Mouse (Mus musculus) left cerebral cortex, adult 18-20 months (tissue): ENCODE measurements around the gene Zfp277. TPM values are rescaled to one million over a fixed set of nuclear protein-coding genes. Genes with fewer than 3 reads are reported as not detected.

Experiments
- DNase-seq, 2 experiments: peaks; one replicate each; pipeline ENCODE4 v3.0.0; 2021 to 2022; ENCODE audit warnings: low spot score in 2 of 2, mixed read lengths in 1 of 2
- total RNA-seq, 2 experiments: library from RNA; stranded (reverse); gene quantifications; 2 replicates each; pipeline ENCODE4 v1.2.3; 2021

Gene Zfp277
- total RNA-seq, 2 experiments from 2014 or later = 19.2 to 19.7 TPM

DNA sequence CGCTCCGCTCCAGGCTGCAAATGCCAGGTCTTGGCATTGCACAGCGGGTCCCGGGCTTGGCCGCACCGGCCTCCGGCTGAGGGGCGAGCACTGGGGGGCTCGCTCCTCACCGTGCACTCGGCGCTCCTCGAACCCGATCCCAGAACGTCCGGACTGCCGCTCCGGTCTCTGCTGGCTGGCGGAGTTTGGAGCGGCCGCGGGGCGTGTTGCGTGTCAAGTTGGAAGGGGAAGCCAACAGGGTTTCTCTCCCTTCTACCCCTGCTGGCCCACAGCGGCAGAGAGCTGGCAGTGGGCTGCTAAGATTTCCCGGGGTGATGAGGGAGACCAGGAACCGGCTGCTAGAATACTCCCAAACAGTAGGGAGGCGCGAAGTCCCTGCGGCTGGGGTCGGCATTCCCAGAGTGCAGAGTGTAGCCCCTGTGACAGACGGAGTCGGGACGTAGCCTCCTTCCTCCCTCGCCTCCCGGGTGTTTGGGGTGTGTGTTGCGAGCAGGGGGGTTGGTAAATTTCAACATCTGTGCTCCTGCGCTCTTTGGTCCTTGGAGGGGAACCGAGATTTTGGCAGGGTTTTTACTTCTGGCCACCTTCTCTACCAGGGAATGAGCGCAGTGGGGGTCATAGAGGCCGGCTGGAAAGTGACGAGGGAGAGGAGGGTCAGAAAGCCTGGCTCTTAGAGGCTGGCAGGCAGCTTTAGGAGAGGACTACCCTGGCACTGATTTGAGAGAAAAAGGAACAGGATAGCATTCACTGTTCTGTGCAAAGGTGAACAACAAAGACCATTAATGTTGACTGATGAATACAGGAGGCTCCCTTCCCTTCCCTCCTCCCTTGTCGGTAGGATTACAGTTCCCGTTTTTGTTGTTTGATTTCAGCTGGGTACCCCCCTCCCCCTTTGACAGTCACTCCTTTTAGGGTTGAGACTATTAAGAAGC, 1.0 kb upstream of the Zfp277 start:
- peak in 1 of 2 experiments; percentile 42 for DNase-seq

DNA sequence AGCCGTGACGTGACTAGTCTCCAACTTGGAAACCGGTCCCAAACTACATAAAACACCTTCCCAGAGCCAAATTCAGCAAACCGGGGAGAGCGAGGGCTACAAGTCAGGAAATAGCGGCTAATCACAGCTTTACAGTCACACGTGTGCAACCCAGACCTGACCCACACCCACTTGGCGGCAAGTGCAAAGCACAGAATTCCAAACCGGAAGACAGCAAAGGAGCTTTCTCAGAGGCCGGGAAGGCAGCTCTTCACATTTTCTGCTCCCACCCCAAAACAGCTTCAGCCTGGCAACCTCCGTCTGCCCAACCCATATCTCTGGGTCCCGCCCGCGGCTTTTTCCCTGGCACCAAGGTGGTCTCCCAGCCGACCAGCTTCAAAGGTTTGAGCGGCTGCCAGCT, 496 bp downstream of the Zfp277 start:
- DNase-seq = no peak

DNA sequence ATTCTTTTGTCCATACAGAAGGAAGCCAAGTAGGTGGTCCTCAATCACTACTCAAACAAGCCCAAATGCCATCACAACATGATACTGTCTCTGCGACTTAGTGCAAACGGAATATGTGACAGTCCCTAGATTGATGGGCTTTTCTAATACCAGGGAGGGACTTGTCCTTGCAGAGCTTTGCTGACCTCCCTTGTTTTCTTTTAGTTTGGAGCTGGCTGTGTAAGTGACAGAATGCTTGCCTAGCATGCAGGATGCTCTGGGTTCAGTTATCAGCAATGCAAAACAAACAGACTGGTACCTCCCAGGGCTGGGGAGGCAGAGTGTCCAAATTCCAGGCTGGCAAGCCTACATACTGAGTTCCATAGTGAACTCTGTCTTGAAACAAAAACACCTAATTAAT, 7.7 kb downstream of the Zfp277 start:
- no peak for DNase-seq

DNA sequence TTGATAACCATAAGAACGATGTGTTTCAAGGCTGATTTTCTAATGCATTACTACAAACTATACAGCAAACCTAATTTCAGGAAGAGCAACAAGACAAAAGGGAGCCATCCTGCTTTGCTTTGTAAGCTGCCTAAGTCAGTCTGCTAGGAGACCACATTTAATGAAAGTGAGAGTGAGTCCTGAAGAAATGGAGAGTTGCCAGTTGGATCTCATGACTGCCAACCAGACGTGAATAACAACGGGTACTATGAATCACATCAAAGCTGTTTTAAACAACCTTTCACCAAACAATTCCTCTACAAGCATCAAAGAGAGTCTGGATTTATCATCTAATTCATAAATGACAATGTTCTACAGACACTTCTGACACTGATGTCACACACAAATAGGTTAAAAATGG, 11.6 kb downstream of the Zfp277 start:
- DNase-seq = no peak

DNA sequence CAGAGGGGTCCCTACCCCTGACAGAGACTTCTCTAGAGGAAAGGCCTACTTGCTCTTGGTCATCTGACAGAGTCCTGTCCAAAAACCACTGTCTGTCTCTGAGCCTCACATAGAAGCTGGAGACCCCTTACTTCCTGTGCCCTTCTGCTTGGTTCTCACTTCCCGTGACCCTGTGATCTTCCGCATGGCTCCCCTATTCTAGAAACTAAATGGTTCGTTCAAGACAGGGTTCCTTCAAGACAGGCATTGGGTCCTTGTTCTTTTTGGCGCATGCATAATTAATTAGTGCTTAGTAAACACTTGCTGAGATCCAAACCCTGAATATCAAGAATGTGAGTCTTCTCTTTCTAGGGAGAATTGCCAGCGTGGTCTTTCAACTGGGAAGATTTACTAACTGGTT, 14.6 kb downstream of the Zfp277 start:
- DNase-seq = no peak

DNA sequence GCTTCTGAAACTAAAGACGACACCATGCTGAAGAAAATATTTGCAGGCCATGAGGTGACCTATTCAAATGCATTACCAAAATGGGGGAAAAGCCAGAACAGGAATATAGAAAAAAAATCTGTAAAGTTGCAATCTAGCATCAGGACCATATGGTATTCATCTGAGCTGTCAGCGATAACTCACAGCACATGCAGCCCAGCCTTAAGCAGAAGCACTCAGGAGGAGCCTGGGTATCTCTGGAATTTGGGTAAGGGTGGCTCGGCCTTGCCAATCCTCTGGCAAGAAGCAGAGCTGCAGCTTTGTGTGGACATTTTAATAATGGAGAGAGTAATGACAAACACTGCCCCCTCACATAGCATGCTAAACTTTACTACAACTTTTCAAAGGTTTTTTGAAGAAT, 15.7 kb downstream of the Zfp277 start:
- DNase-seq = no peak

DNA sequence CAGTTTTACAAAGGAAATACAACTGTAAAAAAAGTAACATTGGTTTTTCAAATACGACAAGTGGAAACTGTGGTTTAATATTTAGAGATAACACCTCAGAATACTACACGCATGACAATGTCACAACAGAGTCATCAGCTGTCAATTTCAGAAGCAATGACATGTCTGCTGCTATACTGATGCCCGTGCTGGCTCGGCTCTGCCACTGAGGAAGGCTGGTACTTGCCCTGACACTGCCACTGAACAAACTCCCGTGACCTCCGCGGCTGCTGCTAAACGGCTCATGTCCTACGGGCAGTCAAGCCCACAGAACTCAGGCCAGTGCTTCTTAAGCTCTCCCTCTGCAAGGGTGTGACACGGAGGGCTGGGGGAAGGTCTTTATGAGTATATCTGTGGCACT, 18.1 kb downstream of the Zfp277 start:
- DNase-seq = no peak

DNA sequence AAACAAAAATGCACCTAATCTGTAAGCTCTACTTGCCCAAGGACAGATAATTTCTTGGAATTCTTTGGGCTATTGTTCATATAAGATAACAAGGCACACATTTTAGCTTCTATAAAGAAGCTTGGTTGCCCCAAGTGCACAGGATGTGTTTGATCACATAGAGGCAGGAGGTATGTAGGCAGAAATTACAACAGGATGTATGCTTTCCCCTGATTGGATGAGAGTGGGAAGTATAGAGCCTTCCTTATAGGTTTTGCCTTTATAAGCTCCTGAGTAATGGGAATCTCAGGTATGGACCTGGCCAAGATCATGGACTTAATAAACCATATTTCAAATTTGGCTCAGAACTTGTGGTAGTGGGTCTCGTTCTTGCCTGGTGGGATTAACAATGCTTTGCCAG, 20.7 kb downstream of the Zfp277 start:
- DNase-seq = no peak

DNA sequence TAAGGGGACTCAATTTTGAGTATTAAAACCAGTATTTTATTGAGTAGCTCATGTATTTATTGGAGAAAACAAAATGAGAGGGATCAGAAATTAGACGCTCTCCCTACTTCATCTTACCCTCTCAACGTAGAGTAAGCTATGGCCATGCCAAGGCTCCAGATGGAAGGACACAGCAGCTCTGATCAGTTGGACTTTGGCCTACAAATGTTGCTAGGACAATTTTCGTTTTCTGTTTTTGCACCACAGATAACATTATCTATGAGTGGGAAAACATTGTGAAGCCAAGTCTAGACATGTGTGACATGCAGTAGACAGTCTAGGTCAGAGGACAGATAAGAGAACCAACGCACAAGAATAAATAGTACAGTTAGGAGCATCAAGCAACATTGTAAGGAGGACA, 28.4 kb downstream of the Zfp277 start:
- no peak for DNase-seq

DNA sequence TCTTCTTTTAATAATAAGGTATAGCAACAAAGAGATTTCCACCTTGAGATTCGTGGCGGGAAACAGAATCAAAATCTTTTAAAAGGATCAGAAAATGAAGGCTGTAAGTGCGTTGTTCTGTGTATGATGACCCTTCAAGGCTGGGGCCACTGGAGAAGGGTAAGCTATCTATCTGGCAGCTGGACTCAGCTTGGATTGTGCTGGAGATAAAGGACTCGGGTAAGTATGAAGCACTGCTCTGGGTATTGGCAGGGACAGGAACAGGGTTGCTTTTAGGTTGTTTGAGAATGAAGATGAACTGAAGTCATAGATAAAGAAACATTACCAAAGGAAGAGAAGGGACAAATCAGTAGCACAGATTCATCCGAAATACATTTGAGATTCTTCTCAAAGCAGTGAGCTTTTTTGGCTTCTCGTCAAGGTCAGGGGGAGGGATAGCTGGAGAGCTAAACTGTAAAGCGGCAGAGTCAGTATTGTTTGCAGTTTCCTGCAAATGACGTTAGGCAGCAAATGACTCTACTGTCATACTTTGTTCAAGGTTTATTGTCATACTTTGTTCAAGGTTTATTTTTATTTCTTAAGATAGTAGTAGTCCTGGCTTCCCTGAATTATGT, 30.3 kb downstream of the Zfp277 start:
- DNase-seq = no peak

DNA sequence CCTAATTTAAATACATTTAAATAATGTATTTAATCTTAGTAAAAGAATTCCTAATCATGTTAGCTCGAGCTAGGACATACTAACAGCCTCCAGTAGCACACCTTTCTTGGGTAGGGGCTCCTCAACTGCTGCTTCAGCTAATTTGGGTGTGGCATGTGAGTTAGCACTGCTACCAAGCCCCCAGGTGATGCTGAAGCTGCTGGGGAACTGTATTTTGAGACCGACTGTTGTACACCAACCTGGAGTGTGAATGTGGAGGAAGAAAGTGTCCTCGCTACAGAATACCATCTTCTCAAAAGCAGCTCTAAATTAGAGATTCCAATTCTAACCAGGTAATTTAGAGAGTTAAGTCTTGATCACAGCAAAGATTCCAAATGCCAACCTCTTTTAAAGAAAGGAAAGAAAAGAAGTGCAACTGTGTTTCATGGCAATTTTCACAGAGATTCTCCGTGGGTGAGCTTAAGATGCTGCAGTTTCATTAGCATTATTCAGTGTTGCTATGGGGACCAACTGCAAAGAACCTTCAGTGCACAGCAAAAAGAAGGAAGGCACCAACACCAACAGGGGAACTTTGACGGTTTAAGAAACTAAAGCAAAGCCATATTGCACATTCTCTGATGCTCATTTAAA, 30.9 kb downstream of the Zfp277 start:
- DNase-seq = no peak

DNA sequence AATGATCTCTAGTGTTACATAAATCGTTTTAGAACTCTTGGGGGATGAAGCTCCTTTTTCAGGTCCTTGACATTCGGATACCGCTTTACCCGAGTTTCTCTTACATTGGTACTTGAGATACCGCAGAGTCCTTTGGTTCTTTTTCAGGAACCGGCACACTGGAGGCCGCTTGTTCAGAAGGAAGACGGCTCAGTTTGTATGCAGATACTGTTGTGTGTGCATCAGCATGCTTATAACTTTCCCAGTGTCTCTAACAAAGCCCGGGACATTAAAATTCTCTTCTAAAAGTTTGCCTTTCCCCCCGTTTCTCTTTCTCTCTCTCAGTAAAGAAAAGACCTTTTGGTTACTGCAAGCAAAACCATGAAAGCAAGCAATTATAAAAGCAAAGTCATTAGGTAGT, 45.9 kb downstream of the Zfp277 start:
- DNase-seq = no peak

DNA sequence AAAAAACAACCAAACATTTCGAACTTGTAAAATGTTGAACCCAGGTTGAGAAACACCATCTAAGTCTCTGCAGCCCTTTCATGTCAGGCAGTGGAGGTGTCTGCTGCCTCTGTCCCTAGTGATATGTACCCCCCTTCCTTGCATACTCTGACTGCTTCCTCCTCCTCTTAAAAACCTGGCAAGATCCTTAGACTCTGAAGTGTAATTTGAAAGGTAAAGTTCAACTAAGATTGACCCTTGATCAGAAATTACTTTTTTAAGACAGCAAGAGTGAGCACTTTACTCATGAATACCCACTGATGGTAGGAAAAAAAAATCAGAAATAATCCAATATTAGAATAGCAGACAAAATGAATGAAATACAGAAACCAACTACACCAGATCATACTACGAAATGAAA, 46.3 kb downstream of the Zfp277 start:
- no peak for DNase-seq

DNA sequence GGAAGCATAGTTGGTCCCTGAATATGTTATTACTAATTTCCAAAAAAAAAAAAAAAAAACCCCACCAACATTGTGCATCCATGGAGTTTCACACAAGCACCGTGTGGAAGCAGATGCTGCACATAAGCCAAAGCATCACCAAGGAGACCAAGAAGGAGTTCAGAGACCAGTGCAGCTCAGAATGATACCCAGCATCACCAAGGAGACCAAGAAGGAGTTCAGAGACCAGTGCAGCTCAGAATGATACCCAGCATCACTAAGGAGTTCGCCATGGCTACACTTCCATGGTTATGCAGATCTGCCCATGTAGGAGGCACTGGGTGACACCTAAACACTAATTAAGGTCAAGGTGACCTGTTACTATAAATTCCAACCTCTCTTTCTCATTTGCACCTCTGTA, 46.8 kb downstream of the Zfp277 start:
- no peak for DNase-seq

DNA sequence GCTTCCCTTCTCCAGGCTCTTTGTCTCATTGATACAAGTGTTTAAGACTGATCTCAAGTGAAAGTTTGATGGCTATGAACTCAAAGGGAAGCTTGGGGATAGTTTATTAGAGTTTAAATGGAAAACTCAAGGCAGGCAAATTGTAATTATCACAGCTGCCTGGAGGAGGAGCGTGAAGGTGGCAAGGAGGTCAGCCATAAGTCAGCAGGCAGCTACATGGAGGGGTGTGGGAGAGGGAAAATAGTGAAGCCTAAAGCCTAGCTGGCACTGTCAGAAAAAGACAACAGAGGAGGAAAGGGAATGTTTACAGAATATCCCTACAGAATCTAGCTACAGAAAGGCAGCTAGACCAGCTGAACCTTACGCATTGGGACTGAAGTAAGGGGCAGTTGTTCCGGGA, 52.8 kb downstream of the Zfp277 start:
- no peak for DNase-seq

DNA sequence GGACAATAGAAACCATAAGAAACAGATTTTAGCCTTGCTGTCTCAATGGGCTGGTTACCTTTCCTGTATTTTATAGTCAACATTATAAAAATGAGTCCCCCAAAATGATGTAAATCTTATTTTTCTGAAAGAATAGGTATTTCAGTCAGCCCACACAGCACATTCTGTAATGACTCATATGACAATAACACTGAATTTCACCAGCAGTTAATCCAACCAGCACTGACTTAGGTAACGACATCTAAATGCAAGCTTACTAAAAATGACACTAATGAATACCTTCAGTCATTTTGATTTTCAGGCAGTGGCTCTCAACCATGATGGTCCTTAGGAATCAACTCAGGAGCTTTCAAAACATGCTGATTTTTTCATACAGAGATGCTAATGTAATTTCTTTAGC, 54.4 kb downstream of the Zfp277 start:
- DNase-seq = no peak

DNA sequence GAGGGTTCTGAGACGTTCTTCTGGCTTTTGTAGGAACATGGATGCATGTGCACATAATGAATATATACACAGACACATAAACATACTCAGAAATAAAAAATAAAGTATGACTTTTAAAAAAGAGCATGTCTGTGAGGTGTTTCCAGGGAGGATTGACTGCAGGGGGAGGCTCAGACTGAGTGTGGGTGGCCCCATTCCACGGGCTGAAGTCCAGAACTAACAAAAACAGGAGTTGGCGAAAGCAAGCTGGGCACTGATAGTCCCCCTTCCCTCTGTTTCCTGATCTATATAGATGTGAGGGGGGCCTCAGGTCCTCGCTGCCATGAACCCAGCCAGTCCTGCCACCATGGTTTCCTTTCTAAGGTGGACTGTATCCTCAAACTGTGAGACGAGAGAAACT, 57.9 kb downstream of the Zfp277 start:
- no peak for DNase-seq

DNA sequence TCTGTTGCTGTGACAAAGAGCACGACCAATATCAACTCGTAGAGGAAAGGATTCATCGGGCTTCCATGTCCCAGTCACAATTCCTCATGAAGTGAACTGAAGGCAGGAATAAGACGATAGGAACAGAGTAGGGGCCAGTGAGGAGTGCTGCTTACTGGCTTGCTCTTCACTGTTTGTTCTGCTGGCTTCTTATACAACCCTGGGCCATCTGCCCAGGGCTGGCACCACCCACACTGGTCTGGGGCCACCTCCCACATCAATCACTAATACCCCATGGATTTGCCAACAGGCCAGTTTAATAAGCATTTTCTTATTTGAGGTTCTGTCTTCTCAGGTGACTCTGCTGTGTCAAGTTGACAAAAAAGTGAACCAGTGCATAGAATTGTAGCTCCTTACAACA, 60.4 kb downstream of the Zfp277 start:
- DNase-seq = no peak

DNA sequence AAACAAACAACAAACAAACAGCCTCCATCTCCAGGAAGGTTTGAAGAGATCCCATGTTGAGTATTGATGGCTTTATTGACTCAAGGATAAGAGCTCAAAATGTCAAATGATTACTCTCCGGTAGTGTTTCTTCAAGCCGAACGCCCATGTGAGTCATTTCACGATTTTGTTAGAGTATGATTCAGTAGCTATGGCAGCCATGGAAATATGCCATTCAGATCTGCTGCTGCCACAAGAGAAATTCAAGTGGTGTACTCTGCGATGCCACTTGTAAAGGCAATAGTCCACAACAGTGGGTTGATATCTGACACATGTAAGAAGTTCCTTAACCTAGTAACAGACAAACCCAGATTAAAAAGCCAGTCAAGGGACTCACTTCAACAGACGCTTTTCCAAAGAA, 62.0 kb downstream of the Zfp277 start:
- no peak for DNase-seq

DNA sequence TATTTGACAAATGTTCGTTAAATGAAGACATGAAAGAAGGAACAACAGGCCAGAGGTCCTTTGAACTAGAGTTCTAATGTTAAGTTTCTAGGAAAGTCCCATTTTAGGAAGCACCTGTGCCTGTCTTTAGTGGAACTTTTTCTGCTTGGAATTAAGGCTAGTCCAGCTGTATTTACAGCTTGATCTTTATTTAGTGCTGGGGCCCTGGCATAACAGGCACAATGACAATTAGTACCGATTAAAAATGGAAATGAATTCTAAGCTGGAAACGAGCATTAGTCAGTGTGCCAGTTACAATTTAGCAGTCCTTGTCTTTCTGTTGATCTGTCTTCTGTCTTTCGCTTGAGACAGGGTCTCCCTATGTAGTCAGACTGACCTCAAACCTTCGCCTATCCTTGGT, 63.2 kb downstream of the Zfp277 start:
- DNase-seq = no peak

DNA sequence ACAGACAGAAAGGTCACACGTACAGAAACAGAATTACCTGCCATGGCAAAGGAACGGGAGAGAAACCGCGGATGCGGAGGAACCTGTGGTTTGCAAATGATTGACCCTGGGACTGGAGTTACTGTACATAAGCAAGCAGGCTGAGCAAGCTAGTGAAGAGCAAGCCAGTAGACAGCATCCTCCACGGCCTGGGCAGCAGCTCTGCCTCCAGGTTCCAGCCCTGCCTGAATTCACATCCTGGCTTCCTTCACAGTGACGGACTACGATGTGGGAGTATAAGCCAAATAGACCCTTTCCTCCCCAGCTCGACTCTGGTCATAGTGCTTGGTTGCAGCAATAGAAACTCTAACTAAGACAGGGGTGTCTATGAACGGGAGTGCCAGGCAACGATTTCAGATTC, 63.9 kb downstream of the Zfp277 start:
- DNase-seq = no peak

DNA sequence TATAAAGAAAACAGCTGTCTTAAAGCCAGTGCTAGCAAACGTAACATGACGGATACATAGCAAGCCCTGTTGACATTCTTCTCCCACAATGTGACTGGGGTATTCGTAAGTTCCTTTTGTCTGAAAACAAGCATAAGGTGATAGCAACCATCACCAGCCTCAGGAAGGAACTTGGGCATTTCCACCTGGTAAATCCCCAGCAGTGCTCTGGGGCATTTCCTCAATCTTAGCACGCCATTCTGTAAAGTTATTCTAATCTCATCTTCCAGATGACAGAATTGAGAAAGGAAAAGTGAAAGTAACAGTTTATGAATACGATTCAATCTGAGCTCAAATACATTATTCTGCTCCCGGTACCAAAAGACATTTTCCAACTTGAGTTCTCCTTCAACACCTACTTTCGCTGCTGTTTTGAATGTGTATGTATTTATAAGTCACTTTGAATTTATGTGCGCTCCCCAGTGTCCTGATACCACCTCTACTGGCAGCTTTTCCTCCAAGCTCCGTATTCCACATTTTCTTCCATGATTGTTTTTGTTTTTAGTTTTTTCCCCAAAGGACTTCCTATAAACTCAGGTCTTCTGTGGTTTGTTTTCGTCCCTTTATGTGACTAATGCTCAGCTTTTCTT, 64.4 kb downstream of the Zfp277 start:
- DNase-seq = no peak
